Mouse (Mus musculus): ENCODE data around the gene Agap2. TPM values are rescaled to one million over a fixed set of nuclear protein-coding genes. Genes with fewer than 3 reads are reported as not detected.
"Not testable (repeated sequence)": the region's sequence is repeated elsewhere in the genome, so short reads cannot be mapped to it uniquely, and the experiment has no call there.

The Agap2 gene
- total RNA-seq, 2 experiments from 2014 or later, result 807 to 841 TPM

DNA sequence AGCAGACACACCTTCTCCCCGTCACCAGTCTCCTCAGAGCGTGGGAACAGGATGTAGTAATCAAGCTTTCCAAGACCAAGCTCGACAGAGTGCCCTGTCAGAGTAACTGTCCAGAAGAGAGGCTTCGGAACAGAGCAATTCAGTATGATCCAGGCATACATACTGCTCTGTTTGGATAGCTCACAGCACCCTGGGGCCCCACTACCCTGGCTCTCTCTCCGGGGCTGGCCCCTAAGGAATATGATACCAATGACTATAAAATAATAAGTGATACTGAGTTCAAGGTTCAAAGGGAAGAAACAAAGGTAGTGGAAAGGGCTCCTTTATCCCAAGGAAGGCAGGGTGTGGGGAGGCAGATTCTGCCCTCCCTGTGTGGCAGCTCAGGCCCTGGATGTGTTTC is 57.4 kb downstream of the Agap2 start:
- no peak for DNase-seq (ENCODE audit: low spot score in 2 of 2)

DNA sequence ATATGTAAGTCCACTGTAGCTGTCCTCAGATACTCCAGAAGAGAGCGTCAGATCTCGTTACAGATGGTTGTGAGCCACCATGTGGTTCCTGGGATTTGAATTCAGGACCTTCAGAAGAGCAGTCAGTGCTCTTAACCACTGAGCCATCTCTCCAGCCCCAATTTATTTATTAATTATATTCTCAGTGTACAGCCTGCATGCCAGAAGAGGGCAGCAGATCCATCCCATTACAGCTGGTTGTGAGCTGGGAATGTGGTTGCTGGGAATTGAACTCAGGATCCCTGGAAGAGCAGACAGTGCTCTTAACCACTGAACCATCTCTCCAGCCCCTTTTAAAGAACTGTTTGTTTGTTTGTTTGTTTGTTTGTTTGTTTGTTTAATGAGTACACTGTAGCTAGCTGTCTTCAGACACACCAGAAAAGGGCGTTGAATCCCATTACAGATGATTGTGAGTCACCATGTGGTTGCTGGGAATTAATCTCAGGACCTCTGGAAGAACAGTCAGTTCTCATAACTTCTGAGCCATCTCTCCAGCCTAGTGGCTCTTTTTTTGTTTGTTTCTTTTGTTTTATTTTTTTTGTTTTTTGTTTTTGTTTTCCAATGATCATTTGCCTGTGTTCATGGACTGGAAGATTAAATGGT is 59.4 kb downstream of the Agap2 start:
- DNase-seq (ENCODE audit: low spot score in 2 of 2), result not testable (repeated sequence)

GRCm38 (mm10) chr10:127135118-127135836 is 60.2 kb downstream of the Agap2 start:
- no peak for DNase-seq (ENCODE audit: low spot score in 2 of 2)

GRCm38 (mm10) chr10:127136510-127136909 is 61.4 kb downstream of the Agap2 start:
- DNase-seq (ENCODE audit: low spot score in 2 of 2), result no peak

GRCm38 (mm10) chr10:127137896-127138295 is 62.8 kb downstream of the Agap2 start:
- no peak for DNase-seq (ENCODE audit: low spot score in 2 of 2)

- DNase-seq (ENCODE audit: low spot score in 2 of 2), result no peak
These were observed 63.5 kb downstream of the Agap2 start for GRCm38 (mm10) chr10:127138328-127139141.

DNA sequence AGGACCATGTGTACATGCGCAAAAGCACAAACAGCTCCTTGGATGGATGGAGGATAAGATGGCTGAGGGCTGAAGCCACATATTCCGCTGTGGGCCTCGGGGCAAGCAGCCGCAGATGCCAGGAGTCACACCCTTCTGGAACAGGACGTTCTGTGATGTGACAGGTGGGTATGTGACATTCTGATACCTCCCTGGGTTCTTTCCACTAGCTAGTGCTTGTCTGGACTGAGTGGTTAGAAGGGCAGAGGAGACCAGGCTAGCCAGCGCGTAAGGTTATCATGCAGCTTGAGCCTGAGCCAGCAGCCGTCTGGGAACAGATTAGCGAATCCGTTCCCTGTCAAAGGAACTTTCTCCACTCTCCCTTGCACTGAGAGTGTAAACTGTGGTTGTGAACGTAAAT is 65.9 kb downstream of the Agap2 start:
- no peak for DNase-seq (ENCODE audit: low spot score in 2 of 2)

GRCm38 (mm10) chr10:127141500-127141899 is 66.4 kb downstream of the Agap2 start:
- no peak for DNase-seq (ENCODE audit: low spot score in 2 of 2)

Other genes starting within 250 kb of the Agap2 start
- gene Atp23, start 173.9 kb upstream of the Agap2 start, total RNA-seq (2021), result 1 to 10 TPM; 7.4 to 8.9 TPM
- gene Ctdsp2, start 96.6 kb upstream of the Agap2 start, total RNA-seq (2021), result 100 to 1,000 TPM; 108 to 115 TPM
- gene Avil, start 74.6 kb upstream of the Agap2 start, total RNA-seq (2021), result under 1 TPM; 0.25 to 0.77 TPM
- 10 to 100 TPM; 28.0 to 29.0 TPM for gene Tsfm, start 44.4 kb upstream of the Agap2 start, total RNA-seq (2021)
- gene Mettl1, start 33.9 kb upstream of the Agap2 start, total RNA-seq (2021), result 10 to 100 TPM; 11.2 to 12.6 TPM
- gene Eef1akmt3, start 33.8 kb upstream of the Agap2 start, total RNA-seq (2021), result under 1 TPM; 0.17 to 0.38 TPM
- gene Cyp27b1, start 27.0 kb upstream of the Agap2 start, total RNA-seq (2021), result 1 to 10 TPM in 1 of 2 experiments, under 1 TPM in 1; 0.91 to 1.2 TPM
- gene March9, start 15.1 kb upstream of the Agap2 start, total RNA-seq (2021), result 10 to 100 TPM; 20.5 to 21.9 TPM
- gene Cdk4, start 11.8 kb upstream of the Agap2 start, total RNA-seq (2021), result 10 to 100 TPM; 83.9 to 91.1 TPM
- 10 to 100 TPM; 60.3 to 60.7 TPM for gene Tspan31, start 5.0 kb upstream of the Agap2 start, total RNA-seq (2021)
- 100 to 1,000 TPM; 105 to 107 TPM for gene Os9, start 45.8 kb downstream of the Agap2 start, total RNA-seq (2021)
- gene B4galnt1, start 89.9 kb downstream of the Agap2 start, total RNA-seq (2021), result 100 to 1,000 TPM; 122 to 124 TPM
- 10 to 100 TPM; 10.2 to 13.5 TPM for gene Slc26a10, start 105.4 kb downstream of the Agap2 start, total RNA-seq (2021)
- gene Arhgef25, start 114.8 kb downstream of the Agap2 start, total RNA-seq (2021), result 100 to 1,000 TPM; 338 to 373 TPM
- gene Dtx3, start 120.4 kb downstream of the Agap2 start, total RNA-seq (2021), result 100 to 1,000 TPM; 210 to 217 TPM
- gene Pip4k2c, start 136.3 kb downstream of the Agap2 start, total RNA-seq (2021), result 100 to 1,000 TPM; 103 to 114 TPM
- 100 to 1,000 TPM; 839 to 860 TPM for gene Kif5a, start 188.1 kb downstream of the Agap2 start, total RNA-seq (2021)
- 100 to 1,000 TPM; 253 to 259 TPM for gene Dctn2, start 191.1 kb downstream of the Agap2 start, total RNA-seq (2021)
- gene Mbd6, start 213.7 kb downstream of the Agap2 start, total RNA-seq (2021), result 10 to 100 TPM; 48.1 to 53.2 TPM
- gene Mars, start 236.5 kb downstream of the Agap2 start, total RNA-seq (2021), result 10 to 100 TPM; 55.2 to 57.5 TPM
- under 1 TPM; 0.84 to 0.92 TPM for gene Arhgap9, start 246.7 kb downstream of the Agap2 start, total RNA-seq (2021)